Mouse (Mus musculus) ES-CJ7 (cell line): Measurements from ENCODE around the gene Npr3.
A peak's percentile ranks its signal among the peaks of the same experiment; 100 is the strongest.

Source experiments
- DNase-seq: peaks from one replicate; pipeline ENCODE4 v3.0.0; 2011; ENCODE audit warnings: low read depth, low spot score

Npr3 gene

DNA sequence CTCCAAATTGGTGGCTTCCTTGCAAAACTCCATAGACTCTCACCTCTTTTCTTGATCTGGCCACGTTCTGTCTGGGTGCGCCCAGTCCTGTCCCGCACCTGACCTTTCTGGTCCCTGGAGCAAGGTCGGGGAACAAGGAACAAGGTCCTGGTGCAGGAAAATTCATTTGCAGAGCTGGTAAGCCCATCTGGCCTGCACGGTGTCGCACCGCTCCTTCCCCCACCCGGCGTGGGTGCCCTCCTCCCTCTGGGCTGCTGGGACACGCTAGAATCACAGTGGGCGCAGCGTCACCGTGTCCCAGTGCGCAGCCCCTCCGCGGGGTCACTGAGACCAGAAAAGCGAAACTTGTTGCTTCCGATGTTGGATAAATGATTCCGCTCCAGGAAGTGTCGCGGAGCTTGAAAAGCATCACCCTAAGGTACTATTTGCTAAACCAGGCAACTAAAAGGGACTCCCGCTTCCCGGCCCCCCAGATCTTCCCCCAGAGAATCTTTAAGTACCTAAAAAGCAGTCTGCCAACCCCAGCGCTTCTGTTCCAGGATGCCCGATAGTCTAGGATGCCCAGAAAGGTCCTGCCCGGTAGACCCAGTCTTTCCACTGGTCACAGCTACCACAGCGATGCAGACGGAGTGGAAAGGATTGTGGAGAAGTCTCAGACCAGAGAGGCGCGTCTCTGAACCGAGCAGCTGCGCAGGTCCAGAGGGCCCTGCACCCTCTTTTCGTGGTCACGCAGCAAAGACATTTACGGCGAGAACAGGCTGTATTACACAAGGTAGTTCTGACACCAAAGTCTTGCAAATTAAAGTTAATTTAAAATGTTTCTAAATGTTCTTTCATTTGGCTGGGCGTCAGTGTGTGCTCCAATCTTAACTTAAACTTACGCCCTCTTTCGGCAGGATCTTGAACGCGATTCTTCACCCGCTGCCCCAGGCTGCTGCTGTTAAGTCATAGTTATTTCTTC, at the start of gene Npr3:
Gene Npr3 (minus strand): TSS at position 717 of the 961 bp plus-strand sequence.
- DNase-seq, result peak; percentile 67

DNA sequence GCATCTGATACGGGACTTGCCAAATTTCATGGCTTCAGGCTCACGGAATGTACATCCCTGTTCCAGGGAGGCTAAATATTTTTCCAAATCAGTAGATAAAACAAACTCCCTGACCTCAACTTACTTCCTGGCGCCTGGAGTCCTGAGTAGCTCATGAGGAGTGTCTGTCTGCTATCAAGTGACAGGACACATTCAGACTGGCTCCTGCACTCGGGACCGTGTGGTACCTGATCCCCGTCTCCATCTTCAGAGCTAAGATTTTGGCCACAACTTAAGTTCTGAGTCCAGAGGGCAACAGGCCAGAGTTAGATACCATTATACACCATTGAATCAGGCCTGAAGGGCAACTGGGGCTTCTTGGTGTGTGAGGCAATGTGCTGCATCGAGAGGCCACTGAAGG, 49.0 kb upstream of the Npr3 start:
- DNase-seq, result no peak

DNA sequence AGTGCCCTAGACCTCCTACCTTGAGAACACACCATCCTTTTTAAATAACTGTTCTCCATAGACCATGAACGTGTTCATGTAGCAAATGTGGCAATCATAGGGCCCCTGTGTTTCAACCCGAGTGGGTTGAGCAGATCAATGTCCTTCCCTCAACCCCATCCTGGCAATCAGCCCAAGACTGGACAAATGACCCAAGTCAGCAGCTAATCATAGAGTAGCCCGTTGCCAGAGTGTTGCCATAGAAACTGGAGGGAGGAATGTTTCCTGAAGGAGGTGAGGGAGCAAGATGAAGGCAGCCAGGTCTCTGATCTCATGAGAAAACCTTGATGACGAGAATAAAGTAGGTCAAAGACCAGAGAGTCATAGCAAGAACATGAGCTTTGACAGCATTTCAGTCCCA, 47.1 kb upstream of the Npr3 start:
- DNase-seq, result no peak

DNA sequence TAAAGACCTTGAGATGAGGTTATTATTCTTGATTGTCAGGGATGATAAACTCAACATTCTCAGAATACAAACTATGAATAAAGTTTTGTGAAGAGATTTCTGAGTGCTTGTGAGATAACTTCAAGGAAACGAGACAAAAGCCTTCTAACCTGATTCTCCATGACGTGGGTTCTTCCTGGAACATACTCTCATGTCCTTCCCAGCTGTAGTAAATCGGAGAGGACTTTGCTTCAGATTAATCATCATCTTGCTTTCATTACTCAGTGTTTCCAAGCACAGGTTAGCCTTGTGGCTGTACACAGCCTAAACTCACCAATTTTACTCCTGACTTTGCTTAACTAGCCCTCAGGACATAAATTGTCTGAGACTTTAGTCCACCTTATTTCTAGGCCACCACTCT, 45.1 kb upstream of the Npr3 start:
- no peak for DNase-seq

DNA sequence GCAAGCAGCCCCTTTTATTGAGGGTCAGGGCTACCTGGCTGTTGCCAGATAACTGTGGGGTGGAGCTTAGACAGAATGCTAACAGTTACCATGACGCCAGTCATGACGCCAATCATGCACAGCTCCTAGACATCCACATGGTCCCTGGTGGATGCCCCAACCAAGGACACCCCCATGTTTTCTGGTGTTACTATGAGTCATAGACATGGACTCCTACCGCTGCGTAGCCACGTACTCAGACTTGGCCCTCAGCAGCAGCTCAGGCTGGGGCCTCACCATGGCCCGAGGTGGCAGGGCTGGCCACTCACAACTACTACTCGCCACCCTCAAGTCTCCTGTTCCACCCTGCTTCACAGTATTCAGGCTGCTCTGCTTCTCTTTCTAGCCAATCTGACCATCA, 44.1 kb upstream of the Npr3 start:
- DNase-seq, result no peak

DNA sequence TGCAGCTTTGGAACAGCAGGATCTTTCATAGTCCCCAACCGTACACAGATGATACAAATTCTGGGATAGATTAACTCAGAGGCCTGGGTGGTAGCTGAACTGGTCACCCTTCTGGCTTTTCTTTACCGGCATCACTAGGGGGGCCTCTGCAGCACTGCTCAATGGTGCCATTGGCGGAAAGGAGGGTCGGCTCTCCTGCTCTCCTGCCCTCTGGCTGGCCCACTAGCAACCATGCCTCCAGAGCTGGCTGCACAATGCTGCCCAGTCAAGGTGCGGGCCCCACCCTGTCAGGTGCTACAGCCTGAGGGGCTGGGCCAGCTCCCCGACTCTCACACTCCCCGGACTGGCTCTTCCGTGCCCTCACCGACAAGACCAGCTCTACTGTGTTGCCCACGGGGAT, 43.1 kb upstream of the Npr3 start:
- no peak for DNase-seq

DNA sequence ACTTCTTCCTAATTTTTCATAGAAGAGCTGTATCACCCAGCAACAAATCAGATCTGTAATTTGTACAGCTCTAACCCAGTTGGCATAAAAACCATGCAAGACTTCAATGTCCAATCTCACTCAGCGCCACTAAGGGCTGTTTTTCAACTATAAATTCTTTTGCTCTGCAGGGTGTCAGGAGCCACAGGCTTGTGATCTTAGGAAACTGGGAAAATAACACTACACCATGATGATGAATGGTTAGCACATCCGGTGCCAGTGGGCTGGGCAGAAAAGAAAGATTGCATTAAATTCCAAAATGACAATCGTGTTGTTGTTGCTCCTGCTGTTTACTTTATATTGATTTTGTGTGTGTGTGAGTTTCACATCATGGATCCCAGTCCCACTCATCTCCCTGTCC, 42.4 kb upstream of the Npr3 start:
- DNase-seq, result no peak

DNA sequence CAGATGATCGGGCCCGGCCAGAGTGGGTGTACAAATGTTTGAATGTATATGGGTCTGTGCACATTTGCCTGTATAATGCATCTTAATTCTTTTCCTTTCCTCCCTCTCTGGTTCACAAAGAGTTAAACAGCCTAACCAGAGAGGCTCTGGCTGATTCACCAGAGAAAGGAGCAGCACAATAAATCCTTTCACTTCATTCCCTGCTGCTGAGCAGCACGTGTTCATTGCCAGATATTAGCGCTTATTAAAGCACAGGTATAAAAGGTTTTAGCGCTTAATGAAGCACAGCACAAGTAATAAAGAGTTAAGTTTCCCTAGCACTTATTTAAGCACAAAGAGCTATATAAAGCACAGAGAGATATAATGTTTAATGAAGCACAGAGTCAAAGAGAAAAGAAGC, 33.8 kb upstream of the Npr3 start:
- no peak for DNase-seq

DNA sequence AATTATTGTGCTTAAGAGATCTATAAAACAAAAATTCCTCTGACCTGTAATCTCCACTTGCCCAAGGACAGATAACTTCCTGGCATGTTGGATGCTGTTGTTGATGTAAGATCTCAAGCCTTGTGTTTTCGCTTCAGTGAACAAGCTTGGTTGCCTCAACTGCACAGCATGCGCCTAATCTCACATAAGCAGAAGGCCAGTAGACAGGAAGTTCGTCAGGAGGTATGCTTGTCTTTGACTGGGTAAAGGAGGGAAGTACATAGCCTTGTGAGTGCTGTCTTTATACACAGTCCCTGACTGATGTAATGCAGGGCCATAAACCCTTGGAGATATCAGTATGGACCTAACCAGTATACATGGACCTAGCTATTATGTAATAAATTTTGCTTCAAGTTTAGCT, 20.7 kb upstream of the Npr3 start:
- no peak for DNase-seq

DNA sequence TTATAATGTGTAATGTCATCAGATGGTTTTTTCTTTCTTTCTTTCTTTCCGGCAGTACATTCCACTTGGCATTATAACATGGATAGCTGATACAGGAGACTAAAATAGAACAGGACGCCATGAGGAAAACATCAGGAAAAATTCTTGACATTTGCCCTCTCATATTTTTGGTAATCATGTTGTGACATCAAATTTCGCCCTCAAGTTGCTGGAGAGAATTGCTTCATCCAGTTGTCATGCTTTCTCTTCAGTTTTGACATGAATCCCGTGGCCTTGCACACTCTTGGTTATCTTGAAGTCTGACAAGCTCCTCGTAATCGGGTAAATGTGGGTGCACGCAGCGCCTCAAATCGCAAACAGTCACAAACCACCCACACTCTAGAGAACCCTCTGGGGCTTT, 7.0 kb upstream of the Npr3 start:
- DNase-seq, result no peak

DNA sequence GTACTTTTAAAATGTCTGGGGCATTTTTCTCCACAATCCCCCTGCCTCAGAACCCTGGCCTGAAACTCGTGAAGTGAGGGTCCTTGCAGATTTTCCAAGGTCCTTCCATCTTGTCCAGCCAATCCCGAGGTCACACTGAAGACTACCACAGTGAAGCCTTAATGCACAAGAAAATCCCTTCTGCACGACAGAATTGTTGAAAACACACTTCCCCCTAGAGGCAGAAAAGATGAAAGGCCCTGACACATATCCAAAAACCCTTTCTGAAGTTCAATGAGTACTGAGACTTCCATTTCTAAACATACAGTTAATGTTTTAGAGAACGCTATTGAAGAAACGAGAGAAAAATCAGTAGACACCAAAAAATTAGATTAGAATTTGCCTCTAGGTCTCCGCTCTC, 2.8 kb upstream of the Npr3 start:
- DNase-seq, result peak; percentile 36

DNA sequence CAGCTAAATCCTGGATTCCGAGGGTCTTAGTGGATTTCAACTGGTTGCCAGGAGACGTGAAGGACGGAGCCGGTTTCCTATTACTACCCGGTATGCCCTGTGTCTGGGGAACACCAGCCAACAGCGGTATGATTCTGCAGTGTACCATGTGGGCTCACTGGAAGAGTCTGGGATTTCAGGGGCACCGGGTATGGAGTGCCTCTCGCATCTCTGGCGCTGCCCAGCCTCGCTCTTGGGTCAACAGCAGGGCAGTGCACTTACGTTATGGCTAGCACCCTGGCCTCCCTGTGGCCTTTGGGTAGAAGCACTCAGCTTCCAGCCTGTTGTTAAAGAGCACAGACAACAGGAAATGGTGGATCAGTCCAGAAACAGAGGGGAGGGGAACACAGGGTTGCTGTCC, 1.1 kb upstream of the Npr3 start:
- no peak for DNase-seq

DNA sequence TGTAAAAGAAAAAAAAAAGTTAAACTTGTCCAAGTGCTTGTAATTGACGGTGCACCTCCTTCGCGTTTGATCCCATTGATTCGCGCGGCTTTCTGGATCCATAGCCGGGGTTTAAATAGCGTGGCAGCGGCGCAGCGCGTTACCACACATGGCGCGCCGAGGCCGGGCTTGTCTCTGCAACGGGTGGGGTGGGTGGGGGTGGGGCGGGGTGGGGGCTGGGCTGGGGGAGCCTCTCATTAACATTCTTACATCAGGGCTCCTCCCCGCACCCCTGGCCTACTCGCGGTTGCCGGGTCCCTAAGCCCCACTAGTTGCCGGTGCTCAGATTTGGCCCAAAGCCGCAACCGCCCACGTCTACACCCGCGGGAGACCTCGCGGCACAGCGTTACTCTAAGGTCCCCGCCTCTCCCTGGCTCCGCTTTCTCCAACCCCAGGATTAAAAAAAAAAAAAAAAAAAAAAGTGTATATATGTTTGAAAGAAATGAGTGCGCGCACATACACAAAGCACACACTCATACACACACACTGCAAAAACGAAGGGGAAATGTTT, 991 bp downstream of the Npr3 start:
- DNase-seq, result peak; percentile 66

DNA sequence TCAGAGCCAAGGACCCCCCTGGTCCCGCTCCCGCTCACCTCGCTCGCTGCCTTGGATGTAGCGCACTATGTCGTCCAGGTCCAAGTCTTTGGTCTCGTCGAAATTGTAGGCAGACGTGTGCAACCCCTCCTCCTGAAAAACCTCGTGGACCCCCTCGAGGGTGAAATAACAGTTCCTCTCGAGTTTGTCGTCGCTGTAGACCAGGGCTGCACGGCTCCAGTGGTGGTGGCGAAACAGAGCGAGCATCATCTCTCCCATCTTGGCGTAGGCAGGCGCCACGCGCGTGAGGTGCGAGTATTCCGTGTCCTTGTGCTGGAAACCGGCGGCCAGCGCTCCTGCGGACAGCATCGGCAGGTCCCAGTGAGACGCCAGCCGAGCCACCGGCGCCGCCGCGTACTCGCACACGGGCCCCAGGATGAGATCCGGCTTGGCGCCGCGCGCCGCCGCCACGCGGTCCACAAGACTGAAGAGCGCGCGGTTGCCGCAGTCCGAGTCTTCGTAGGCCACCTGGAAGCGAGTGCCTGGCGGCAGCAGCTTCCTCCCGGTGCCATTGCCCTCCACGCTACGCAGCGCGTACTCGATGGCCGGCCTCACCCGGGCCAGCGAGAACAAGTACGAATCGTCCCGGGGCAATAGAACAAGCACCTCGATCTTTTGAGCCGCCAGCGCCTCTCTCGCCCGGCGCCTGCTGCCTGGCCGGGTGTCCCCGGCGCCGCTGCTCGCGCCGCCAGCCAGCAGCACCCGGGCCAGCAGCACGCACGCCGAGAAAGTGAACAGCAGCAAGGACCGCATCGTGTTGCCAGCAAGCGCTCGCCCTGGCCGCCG, 2.0 kb downstream of the Npr3 start:
- DNase-seq, result peak; percentile 22

DNA sequence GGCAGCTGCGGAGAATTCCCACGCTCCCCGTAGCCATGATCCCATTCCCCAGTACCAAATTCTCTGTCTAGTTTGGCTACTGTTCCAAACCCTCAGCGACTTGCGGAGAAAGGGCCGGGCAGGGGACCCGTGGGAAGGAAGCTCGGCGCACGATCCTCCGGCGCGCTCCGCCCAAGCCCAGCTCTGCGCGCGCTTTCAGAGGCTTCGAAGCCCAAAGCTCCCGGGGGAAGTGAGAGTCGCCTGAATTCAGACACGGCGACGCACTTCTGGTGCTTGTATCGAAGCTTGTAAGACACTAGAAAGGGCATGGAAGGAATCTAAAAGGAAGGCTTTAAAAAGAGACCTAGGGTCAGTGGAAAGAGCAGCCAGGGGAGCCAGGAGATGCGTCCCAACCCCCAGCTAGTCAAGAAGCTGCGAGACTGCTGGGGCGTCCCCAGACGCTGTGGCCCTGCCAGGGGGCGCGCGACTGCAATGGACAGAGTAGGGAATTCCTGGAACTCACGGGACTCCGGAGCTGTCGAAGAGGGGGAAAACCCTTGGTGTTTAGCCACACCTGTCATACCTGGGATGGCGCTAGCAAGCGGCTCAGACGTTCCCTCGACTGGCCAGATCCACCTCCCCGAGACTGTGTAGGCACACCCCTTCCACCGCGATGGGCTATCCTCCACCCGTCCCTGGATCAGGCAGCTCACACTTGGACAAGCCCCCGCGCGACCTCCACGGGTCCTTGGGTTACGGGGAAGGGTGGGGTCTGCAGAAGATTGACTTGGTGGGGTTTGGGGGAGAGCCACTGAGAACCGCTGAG, 2.8 kb downstream of the Npr3 start:
- DNase-seq, result peak; percentile 57

DNA sequence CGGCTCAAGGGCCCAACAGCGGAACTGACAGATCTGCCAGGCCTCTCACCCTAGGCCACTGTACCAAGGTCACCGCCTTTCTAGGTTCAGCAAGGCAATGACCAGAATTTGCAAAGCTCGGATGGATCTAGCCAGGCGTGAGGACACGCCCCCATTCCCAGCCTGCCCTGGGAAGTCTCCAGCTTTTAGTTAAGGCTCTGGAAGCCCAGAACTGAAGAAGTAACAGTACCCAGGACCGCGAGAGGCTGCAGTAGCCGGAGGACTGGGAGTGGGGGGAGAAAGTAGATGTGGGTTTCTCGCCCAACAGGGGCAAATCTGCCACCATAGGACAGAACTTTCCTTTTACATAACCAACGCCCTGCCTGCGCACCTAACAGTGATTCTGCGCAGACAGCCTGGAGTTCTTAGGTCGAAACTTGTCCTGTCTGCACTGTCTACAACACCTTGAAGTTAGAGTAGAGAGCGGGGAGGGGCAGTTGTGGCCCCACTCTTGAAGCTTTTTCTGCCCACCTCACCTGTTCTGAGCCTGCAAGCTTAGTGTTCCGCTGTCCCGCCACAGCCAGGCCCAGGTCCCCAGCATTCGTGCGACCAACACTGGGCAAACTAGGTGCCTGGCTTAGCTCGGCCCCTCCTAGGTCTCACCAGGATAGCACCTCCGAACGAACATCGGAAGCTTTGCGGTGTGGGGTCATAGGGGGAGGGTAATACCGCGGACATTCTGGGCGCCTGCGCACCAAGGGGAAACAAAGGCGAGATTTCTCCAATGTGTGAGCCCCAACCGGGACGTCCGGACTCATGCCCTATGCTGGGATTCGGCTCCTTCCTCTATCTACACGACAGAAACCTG, 3.7 kb downstream of the Npr3 start:
- peak; percentile 85 for DNase-seq

DNA sequence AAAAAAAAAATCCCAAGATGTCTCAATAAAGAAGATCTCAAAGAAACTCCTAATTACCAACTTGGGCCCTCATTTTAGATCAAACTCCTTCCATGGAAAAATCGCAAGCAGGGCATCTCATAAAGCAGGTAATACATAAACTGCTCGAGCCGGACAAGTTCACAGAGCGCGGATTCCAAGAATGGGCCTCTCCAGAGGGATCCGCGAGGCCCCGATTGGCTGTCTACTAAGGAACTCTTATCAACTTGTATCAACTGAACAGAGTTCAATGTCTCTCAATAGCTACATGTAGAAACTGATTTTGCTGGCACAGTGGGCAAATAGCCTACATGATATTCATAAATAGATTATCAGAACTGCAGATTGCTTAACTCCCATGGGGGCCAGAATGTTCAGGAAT, 9.5 kb downstream of the Npr3 start:
- DNase-seq, result no peak

DNA sequence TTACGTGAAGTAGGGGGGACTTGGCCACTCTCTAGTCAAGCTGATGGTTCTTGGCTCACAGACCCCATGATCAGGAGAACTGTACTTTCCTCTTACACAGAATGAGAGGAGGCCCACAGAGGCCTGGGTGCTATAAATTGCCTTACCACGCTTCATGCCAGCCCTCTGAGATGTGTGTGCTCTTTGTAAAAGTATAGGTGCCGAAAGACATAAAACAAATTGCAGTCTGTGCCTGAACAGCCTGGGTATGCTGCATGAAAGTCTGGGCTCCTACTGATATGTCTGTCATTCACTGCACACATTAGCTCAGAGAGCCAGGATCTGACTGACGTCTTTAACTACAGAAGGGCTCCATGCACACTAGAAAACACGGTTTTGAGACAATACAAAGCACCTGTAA, 9.9 kb downstream of the Npr3 start:
- DNase-seq, result no peak

DNA sequence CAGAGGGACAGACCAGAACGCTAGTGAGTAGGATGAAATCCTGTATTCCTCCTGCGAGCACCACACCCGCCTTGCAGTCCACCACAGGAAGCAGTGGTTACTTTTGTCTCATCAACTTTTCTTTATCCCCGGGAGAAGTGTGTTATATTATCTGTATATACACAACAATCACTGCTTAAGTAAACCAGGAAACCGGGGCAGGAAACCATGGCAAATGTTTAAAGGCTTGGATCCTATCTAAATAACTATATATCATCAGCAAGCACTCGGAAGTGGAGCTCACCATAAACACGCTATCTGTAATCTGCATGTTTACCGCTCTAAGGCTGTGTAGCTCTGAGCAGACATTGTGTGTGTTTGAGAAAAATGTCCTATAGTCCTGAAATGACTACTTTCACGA, 13.1 kb downstream of the Npr3 start:
- no peak for DNase-seq

DNA sequence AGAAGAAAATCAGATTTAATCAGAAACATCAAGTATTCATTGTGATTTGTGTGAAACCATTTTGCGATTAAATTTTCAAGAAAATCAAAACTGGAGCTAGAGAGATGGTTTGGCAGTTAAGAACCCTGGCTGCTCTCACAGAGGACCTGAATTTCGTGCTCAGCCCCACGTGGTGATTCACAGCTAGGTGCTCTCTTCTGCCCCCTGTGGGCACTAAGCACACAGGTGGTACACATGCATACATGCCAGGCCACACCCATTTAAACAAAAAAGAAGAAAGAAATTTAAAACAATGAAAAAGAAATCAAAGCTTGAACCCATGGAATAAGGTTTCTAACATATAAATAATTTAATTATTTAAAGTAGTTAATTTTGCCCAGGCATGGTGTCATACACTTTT, 15.7 kb downstream of the Npr3 start:
- peak; percentile 80 for DNase-seq
